In the genomic region with DNA sequence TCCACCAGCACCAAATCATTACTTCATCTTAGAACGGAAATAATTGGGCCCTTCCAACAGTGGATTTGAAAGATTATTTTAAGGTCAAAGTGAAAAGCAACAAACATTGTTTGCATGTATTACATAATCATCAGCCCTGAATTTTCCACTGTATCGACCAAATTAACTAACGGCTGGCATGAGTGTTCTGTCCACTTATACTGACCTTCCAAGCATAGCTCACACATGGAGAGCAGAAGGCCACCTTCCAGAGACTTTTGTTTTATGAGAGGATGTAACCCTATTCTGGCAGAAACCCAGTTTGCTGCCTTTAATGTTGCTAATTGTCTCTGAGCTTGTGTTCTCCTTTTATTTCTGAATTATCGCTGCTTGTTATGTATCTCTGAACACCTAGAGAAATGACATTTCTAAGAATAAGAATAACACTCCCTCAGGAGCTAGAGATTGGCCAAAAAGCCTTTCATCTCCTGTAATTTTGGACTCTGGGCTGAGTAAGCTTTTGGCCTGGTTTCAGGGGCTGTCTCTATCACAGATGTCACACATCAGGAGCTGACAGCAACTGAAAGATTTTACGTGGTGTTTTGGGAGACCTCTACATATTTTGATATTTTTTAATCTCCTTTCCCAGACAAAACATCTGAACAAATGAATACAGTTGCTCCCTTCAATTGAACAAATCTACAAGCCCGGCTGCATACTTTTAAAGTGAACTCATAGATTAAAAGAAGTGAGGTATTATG, we compare ENCODE assay signal across 19 mouse cellular contexts. TPM values are rescaled to one million over a fixed set of nuclear protein-coding genes. Genes with fewer than 3 reads are reported as not detected.
DNase-seq lines count a peak whose midpoint lies in the region; ATAC-seq lines count a peak whose summit lies in the region.
"Had no signal": no experiment of that assay in that cellular context is flagged by ENCODE, and none has a peak within 500 bp of the region (broad histone marks: within the 10 kb centered on the region; RNA-seq: fewer than 3 reads in every experiment).

No protein-coding gene starts in this region.

- ATAC-seq in embryonic facial prominence, embryonic 14.5 days (ENCODE audit: low read depth): no peak
- no peak for ATAC-seq in kidney, embryonic 15.5 days (replicated peaks; ENCODE audit: low FRiP score)
- peak; percentile 67 for ATAC-seq in heart, embryonic 16.5 days (replicated peaks; ENCODE audit: extremely low read depth, insufficient read depth, low FRiP score)
- ATAC-seq: Patski had no signal

- H3K4me1 ChIP-seq in embryonic facial prominence, embryonic 14.5 days (ENCODE audit: control insufficient read depth, insufficient read depth, low read length): no peaks in the 10 kb centered on the region
- no peaks in the 10 kb centered on the region for H3K4me1 ChIP-seq in embryonic facial prominence, embryonic 10.5 days
- no peaks in the 10 kb centered on the region for H3K4me1 ChIP-seq in kidney, embryonic 15.5 days
- 0 out of 2 replicates have a peak, but pooled peaks cover 2% of the 10 kb centered on the region for H3K4me1 ChIP-seq in heart, embryonic 16.5 days (ENCODE audit: control insufficient read depth, insufficient read depth, low read length)
- no peaks in the 10 kb centered on the region for H3K4me1 ChIP-seq in limb, embryonic 10.5 days
- H3K4me1 ChIP-seq: embryonic facial prominence, embryonic 15.5 days; hindbrain, embryonic 12.5 days; limb, embryonic 15.5 days; midbrain, embryonic 12.5 days had no signal

- H3K9me3 ChIP-seq in embryonic facial prominence, embryonic 14.5 days (ENCODE audit: control insufficient read depth, low read length): no peaks in the 10 kb centered on the region
- no peaks in the 10 kb centered on the region for H3K9me3 ChIP-seq in embryonic facial prominence, embryonic 10.5 days
- no peaks in the 10 kb centered on the region for H3K9me3 ChIP-seq in kidney, embryonic 15.5 days (replicated peaks)
- no peaks in the 10 kb centered on the region for H3K9me3 ChIP-seq in heart, embryonic 16.5 days (replicated peaks; ENCODE audit: control insufficient read depth, low read length)
- H3K9me3 ChIP-seq in limb, embryonic 10.5 days (replicated peaks): no peaks in the 10 kb centered on the region
- H3K9me3 ChIP-seq: embryonic facial prominence, embryonic 15.5 days; hindbrain, embryonic 12.5 days; limb, embryonic 15.5 days; midbrain, embryonic 12.5 days had no signal

- H3K4me3 ChIP-seq in embryonic facial prominence, embryonic 14.5 days (ENCODE audit: low read depth, low read length): no peak overlapping the region
- no peak overlapping the region for H3K4me3 ChIP-seq in embryonic facial prominence, embryonic 10.5 days
- H3K4me3 ChIP-seq in kidney, embryonic 15.5 days (replicated peaks): no peak overlapping the region
- H3K4me3 ChIP-seq in heart, embryonic 16.5 days (ENCODE audit: low read length): no peak overlapping the region
- H3K4me3 ChIP-seq in limb, embryonic 10.5 days: no peak overlapping the region
- H3K4me3 ChIP-seq: embryonic facial prominence, embryonic 15.5 days; hindbrain, embryonic 12.5 days; limb, embryonic 15.5 days; midbrain, embryonic 12.5 days had no signal

- peak; percentile 28 for DNase-seq in embryonic facial prominence, embryonic 14.5 days (ENCODE audit: low spot score)
- no peak for DNase-seq in embryonic facial prominence, embryonic 10.5 days (ENCODE audit: low spot score)
- DNase-seq in kidney, postnatal 14 days: peak; percentile 19
- DNase-seq in lung, postnatal 14 days: peak; percentile 46
- no peak for DNase-seq in embryo, embryonic 9.5 days (ENCODE audit: extremely low spot score)
- no peak for DNase-seq in limb, embryonic 10.5 days (ENCODE audit: low spot score)
- DNase-seq: cerebellum, adult 11-12 months; layer of hippocampus, adult 9-11 months; right cerebral cortex, postnatal 14 days; thymus, postnatal 36 days had no signal

- H3K36me3 ChIP-seq in embryonic facial prominence, embryonic 14.5 days (ENCODE audit: control insufficient read depth, insufficient read depth, low read length): no peaks in the 10 kb centered on the region
- no peaks in the 10 kb centered on the region for H3K36me3 ChIP-seq in embryonic facial prominence, embryonic 10.5 days (replicated peaks)
- H3K36me3 ChIP-seq in kidney, embryonic 15.5 days: no peaks in the 10 kb centered on the region
- no peaks in the 10 kb centered on the region for H3K36me3 ChIP-seq in heart, embryonic 16.5 days (ENCODE audit: control insufficient read depth, insufficient read depth)
- H3K36me3 ChIP-seq in limb, embryonic 10.5 days: no peaks in the 10 kb centered on the region
- H3K36me3 ChIP-seq: embryonic facial prominence, embryonic 15.5 days; hindbrain, embryonic 12.5 days; limb, embryonic 15.5 days; midbrain, embryonic 12.5 days had no signal

- WGBS in embryonic facial prominence, embryonic 14.5 days: 70% methylated on average over 6 of the region's 6 CpGs
- WGBS in embryonic facial prominence, embryonic 10.5 days: 89% methylated on average over 6 of the region's 6 CpGs
- WGBS in kidney, embryonic 15.5 days: 63% methylated on average over 6 of the region's 6 CpGs
- WGBS in heart, embryonic 16.5 days: 50% methylated on average over 6 of the region's 6 CpGs
- WGBS in limb, embryonic 10.5 days: 89% methylated on average over 6 of the region's 6 CpGs

- no peak overlapping the region for H3K4me2 ChIP-seq in embryonic facial prominence, embryonic 14.5 days (ENCODE audit: low read depth, low read length)
- H3K4me2 ChIP-seq in kidney, embryonic 15.5 days: no peak overlapping the region
- no peak overlapping the region for H3K4me2 ChIP-seq in heart, embryonic 16.5 days (ENCODE audit: low read depth, low read length)
- H3K4me2 ChIP-seq: embryonic facial prominence, embryonic 15.5 days; hindbrain, embryonic 12.5 days; limb, embryonic 15.5 days; midbrain, embryonic 12.5 days had no signal

- no peaks in the 10 kb centered on the region for H3K27me3 ChIP-seq in embryonic facial prominence, embryonic 14.5 days (replicated peaks; ENCODE audit: control insufficient read depth, insufficient read depth, low read length)
- H3K27me3 ChIP-seq in embryonic facial prominence, embryonic 10.5 days (replicated peaks; ENCODE audit: low read depth, poor library complexity, severe bottlenecking): no peaks in the 10 kb centered on the region
- H3K27me3 ChIP-seq in kidney, embryonic 15.5 days: no peaks in the 10 kb centered on the region
- no peaks in the 10 kb centered on the region for H3K27me3 ChIP-seq in heart, embryonic 16.5 days (ENCODE audit: control insufficient read depth, insufficient read depth, low read length)
- no peaks in the 10 kb centered on the region for H3K27me3 ChIP-seq in limb, embryonic 10.5 days (ENCODE audit: low read depth, poor library complexity, severe bottlenecking)
- H3K27me3 ChIP-seq: embryonic facial prominence, embryonic 15.5 days; hindbrain, embryonic 12.5 days; limb, embryonic 15.5 days; midbrain, embryonic 12.5 days; Patski had no signal

- H3K27ac ChIP-seq in embryonic facial prominence, embryonic 14.5 days (replicated peaks; ENCODE audit: low read depth, low read length): no peak overlapping the region
- no peak overlapping the region for H3K27ac ChIP-seq in embryonic facial prominence, embryonic 10.5 days (replicated peaks)
- no peak overlapping the region for H3K27ac ChIP-seq in kidney, embryonic 15.5 days
- no peak overlapping the region for H3K27ac ChIP-seq in heart, embryonic 16.5 days (ENCODE audit: low read length)
- H3K27ac ChIP-seq in limb, embryonic 10.5 days: no peak overlapping the region
- H3K27ac ChIP-seq: embryonic facial prominence, embryonic 15.5 days; hindbrain, embryonic 12.5 days; limb, embryonic 15.5 days; macrophage; midbrain, embryonic 12.5 days; stomach, postnatal 0 days had no signal

- no peak overlapping the region for H3K9ac ChIP-seq in embryonic facial prominence, embryonic 14.5 days (ENCODE audit: low read depth, low read length)
- H3K9ac ChIP-seq in kidney, embryonic 15.5 days: no peak overlapping the region
- no peak overlapping the region for H3K9ac ChIP-seq in heart, embryonic 16.5 days (ENCODE audit: low read length)
- H3K9ac ChIP-seq: embryonic facial prominence, embryonic 15.5 days; hindbrain, embryonic 12.5 days; limb, embryonic 15.5 days; midbrain, embryonic 12.5 days had no signal

RNA-seq across cellular contexts. Expression of a gene that starts 22.2 kb away (rescaled TPM):
- 6.7 and 8.4 TPM in 2 replicates for polyA plus RNA-seq in embryonic facial prominence, embryonic 14.5 days (2014; fragmentation: Nextera tagmentation; extraction: Ambion mirVana)
- 11.1 and 13.1 TPM in 2 replicates for polyA plus RNA-seq in embryonic facial prominence, embryonic 10.5 days (2016; fragmentation: Nextera tagmentation; extraction: Ambion mirVana)
- polyA plus RNA-seq in kidney, embryonic 15.5 days (2015; fragmentation: Nextera tagmentation; extraction: Ambion mirVana): 0.77 and 1.2 TPM in 2 replicates
- 1.5 and 1.7 TPM in 2 replicates for polyA plus RNA-seq in heart, embryonic 16.5 days (2015; fragmentation: Nextera tagmentation; extraction: Ambion mirVana)
- polyA plus RNA-seq in limb, embryonic 10.5 days (2016; fragmentation: Nextera tagmentation; extraction: Ambion mirVana): 0.30 and 0.58 TPM in 2 replicates
- polyA plus RNA-seq: macrophage had no signal

Comparison
In these comparisons a context has a peak if more than half of its experiments do, and no peak if none do; other contexts are left out.
1. DNase-seq: peak in embryonic facial prominence, embryonic 14.5 days (single experiment), kidney, postnatal 14 days (single experiment) and lung, postnatal 14 days (single experiment); none in embryonic facial prominence, embryonic 10.5 days (single experiment), embryo, embryonic 9.5 days (single experiment) and limb, embryonic 10.5 days (single experiment).